Mouse (Mus musculus) neural tube, embryonic 13.5 days (tissue): ENCODE data around the gene Galnt2. TPM values are rescaled to one million over a fixed set of nuclear protein-coding genes. Genes with fewer than 3 reads are reported as not detected.

Experiments used
- ATAC-seq: fragments of 200-750 bp; cut with Nextera tagmentation; 2 replicates; pipeline ENCODE4 v1.8.0; 2017; ENCODE audit warnings: low read depth, mild to moderate bottlenecking, moderate TSS enrichment, moderate library complexity
- H3K27ac ChIP-seq: fragments of 300-500 bp; sonication (generic); replicated peaks from 2 replicates; pipeline ENCODE4 v1.5.1; 2015; ENCODE audit warnings: moderate library complexity, mild to moderate bottlenecking, inconsistent platforms
- H3K27me3 ChIP-seq: fragments of 300-500 bp; sonication (generic); 2 replicates; pipeline ENCODE4 v1.6.1; 2015; ENCODE audit warnings: mild to moderate bottlenecking, inconsistent platforms
- H3K36me3 ChIP-seq: fragments of 300-500 bp; sonication (generic); 2 replicates; pipeline ENCODE4 v1.6.1; 2015; ENCODE audit warnings: mild to moderate bottlenecking, inconsistent platforms
- H3K4me1 ChIP-seq: fragments of 300-500 bp; sonication (generic); replicated peaks from 2 replicates; pipeline ENCODE4 v1.6.1; 2015; ENCODE audit warnings: inconsistent platforms
- H3K4me2 ChIP-seq: fragments of 300-500 bp; sonication (generic); 2 replicates; pipeline ENCODE4 v1.6.1; 2015; ENCODE audit warnings: inconsistent platforms, mild to moderate bottlenecking, moderate library complexity
- H3K4me3 ChIP-seq: fragments of 300-500 bp; sonication (generic); 2 replicates; pipeline ENCODE4 v1.5.1; 2015; ENCODE audit warnings: mild to moderate bottlenecking, inconsistent platforms
- H3K9ac ChIP-seq: fragments of 300-500 bp; sonication (generic); 2 replicates; pipeline ENCODE4 v1.6.1; 2015; ENCODE audit warnings: moderate library complexity, mild to moderate bottlenecking, inconsistent platforms
- H3K9me3 ChIP-seq: fragments of 300-500 bp; sonication (generic); 2 replicates; pipeline ENCODE4 v1.6.1; 2016; ENCODE audit warnings: inconsistent platforms
- WGBS: fragments of 180-500 bp; shearing (Covaris S2); methylation state at CpG from one replicate; pipeline ENCODE4 v1.1.7; 2015; 5-methylcytosine and 5-hydroxymethylcytosine counted together
- polyA plus RNA-seq: library from polyadenylated mRNA; unstranded; fragments of >200 nt; fragmentation: Nextera tagmentation; extraction: Ambion mirVana; gene quantifications from 2 replicates; pipeline ENCODE4 v1.2.1, GENCODE M21; 2015

The Galnt2 gene
- polyA plus RNA-seq, 1 experiment from 2014 or later: 61.4 TPM

DNA sequence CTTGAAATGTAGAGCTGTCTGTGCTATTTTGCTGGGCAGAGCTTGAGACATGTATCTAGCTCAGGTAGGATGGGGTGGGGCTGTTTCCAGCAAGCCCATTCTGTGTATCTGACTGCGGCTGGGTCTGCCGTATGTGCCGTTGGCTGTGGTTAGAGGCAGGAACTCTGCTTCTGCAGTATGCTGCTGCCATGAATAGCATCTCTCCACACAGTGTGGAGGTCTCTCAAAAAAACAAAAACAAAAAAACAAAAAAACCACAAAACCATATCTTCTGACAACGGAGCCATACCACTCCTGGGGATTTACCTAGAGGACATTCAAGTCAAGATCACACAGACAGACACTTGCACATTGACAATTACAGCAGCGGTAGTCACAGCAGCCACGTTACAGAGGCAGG lies 86.6 kb downstream of the Galnt2 start:
- peaks cover 75% of the 10 kb centered on the region for H3K4me1 ChIP-seq
- 88% methylated on average over 6 of the region's 6 CpGs for WGBS
- no peaks in the 10 kb centered on the region for H3K36me3 ChIP-seq
- H3K9me3 ChIP-seq: no peaks in the 10 kb centered on the region
- ATAC-seq: no peak
- no peak overlapping the region for H3K27ac ChIP-seq
- H3K9ac ChIP-seq: no peak overlapping the region
- H3K4me3 ChIP-seq: no peak overlapping the region
- H3K27me3 ChIP-seq: no peaks in the 10 kb centered on the region
- no peak overlapping the region for H3K4me2 ChIP-seq

DNA sequence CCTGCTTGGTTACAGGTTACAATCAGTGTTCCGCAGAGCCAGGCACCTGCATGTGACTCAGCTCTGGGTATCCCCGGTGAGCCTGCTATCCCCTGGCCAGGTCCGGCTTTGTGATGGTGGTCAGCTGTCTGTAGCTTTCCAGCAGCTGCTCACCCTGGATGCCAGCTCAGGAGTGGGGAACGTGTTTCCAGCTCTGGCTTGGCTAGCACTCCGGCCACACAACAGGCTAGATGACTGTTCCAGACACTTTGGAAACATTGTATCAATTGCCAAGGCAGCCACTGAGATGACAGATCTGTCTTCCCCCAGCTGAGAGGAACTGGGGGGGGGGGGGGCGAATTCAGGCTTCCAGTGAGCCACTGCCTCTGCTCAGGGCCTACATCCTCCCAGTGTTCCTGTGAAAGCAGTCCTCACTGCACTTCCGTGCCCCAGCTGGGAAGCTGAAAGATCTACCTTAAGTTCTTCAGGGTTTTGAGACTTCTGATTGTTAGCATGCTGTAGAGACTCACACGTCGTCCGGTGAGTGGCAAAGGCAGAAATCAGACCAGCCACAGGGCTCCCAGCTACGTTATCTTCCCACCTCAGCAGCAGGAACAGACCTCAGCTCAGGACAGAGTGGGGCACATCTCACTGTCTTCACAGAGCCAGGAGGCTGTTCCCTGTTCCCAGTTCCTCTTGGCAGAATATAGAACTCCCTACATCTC lies 87.6 kb downstream of the Galnt2 start:
- H3K9ac ChIP-seq: no peak overlapping the region
- WGBS: 76% methylated on average over 11 of the region's 11 CpGs
- H3K27ac ChIP-seq: no peak overlapping the region
- no peak overlapping the region for H3K4me3 ChIP-seq
- H3K4me1 ChIP-seq: peaks cover 78% of the 10 kb centered on the region
- ATAC-seq: no peak
- H3K9me3 ChIP-seq: no peaks in the 10 kb centered on the region
- no peaks in the 10 kb centered on the region for H3K27me3 ChIP-seq
- H3K4me2 ChIP-seq: no peak overlapping the region
- peaks cover 5% of the 10 kb centered on the region for H3K36me3 ChIP-seq

DNA sequence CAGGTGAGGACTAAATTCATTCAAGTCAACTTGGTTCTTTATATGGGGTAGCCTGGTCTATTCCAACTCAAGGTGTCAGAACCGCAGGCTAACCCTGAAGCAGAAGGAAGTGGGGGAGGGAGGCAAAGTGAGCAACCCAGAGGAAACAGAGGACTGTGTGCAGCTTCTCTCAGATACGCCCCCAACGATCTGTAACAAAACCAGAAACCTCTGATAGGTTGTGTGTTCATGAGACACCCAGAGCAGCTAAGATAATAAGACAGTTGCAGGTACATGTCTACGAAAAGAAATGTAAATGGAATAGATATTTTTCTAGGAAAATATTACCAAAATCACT lies 88.1 kb downstream of the Galnt2 start:
- Histone ChIP-seq H3K9ac (no peak overlapping the region), H3K4me1 (peaks cover 76% of the 10 kb centered on the region), H3K36me3 (peaks cover 10% of the 10 kb centered on the region), H3K4me2 (no peak overlapping the region), H3K27ac (no peak overlapping the region), H3K27me3 (no peaks in the 10 kb centered on the region), H3K4me3 (no peak overlapping the region), H3K9me3 (no peaks in the 10 kb centered on the region)
- 92% methylated on average over 4 of the region's 4 CpGs for WGBS
- ATAC-seq: no peak

DNA sequence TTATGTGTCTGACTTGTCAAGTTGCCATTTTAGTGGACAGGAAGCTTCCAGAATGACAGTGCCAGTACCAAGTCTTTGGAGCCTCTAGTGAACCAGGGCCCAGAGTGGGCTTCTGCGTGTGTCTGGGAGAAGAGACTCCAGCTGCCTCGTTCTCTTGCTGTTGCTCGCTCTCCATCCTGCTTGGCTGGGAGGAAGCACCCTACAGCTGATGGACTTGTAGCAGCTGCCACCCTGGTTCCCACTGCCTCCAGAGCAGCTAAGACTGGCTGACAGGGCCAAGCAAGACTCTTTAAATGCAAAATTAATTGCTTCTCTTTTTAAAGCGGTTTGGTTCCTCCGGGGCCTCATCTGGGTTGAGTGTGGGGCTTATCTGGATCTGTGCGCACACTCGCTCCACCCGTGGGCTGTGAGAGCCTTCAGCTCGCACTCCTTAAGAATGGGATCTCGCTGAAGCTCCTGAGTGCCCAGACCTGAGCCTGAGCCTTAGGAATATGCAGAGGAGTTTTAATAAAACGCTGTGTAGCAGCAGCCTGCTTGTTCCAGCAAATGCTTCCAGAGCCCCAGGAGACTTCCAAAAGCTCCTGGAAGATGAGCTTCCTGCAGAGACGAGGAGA lies 90.1 kb downstream of the Galnt2 start:
- H3K4me2 ChIP-seq: no peak overlapping the region
- peak; percentile 44; the same call in 1 of the 2 replicates for ATAC-seq
- peaks cover 55% of the 10 kb centered on the region for H3K4me1 ChIP-seq
- H3K36me3 ChIP-seq: peaks cover 29% of the 10 kb centered on the region
- H3K27ac ChIP-seq: peak overlapping the region; percentile 71
- no peaks in the 10 kb centered on the region for H3K27me3 ChIP-seq
- no peaks in the 10 kb centered on the region for H3K9me3 ChIP-seq
- WGBS: 31% methylated on average over 12 of the region's 12 CpGs
- peak overlapping the region; percentile 6; the same call in 1 of the 2 replicates for H3K9ac ChIP-seq
- H3K4me3 ChIP-seq: no peak overlapping the region

DNA sequence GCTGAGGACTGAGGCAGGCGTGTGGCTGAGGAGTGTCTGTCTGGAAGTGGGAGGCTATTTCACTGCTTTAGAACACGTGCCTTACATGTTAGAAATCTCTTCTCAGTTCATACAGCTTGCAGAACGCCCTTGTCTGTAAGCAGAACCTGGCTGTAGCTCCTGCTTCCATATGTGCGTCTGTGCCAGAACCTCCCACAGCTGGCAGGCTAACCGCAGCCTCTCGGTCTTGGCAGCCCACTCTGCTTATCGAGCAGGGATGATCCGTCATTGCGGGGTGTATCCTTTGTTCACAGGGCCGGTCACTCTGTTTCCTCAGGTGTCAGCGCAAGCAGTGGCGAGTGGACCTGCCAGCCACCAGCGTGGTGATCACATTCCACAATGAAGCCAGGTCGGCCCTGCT lies 92.2 kb downstream of the Galnt2 start:
- H3K27me3 ChIP-seq: no peaks in the 10 kb centered on the region
- 96% methylated on average over 14 of the region's 14 CpGs for WGBS
- H3K9ac ChIP-seq: no peak overlapping the region
- peaks cover 47% of the 10 kb centered on the region for H3K36me3 ChIP-seq
- no peak overlapping the region for H3K4me3 ChIP-seq
- no peak for ATAC-seq
- no peaks in the 10 kb centered on the region for H3K9me3 ChIP-seq
- H3K27ac ChIP-seq: no peak overlapping the region
- H3K4me2 ChIP-seq: no peak overlapping the region
- peaks cover 35% of the 10 kb centered on the region for H3K4me1 ChIP-seq

DNA sequence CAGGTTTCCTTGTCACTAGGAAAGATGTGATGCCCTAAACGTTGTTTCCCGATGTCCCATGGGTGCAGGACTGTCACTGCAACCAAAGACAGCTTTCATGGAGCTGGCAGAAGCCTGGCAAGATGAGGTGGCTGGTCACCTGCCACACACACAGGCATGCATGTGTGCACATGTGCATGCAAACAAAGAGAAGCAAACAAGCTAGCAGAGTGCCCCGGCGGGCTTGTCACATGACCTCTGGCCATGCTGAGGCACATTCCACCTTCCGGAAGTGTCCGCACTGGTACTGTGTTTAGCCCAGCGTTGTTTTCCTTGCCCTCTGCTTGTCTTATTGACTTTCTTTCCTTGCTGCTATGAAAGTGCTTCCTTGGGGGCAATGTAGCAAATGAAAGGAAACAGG lies 97.1 kb downstream of the Galnt2 start:
- 86% methylated on average over 7 of the region's 7 CpGs for WGBS
- H3K27ac ChIP-seq: no peak overlapping the region

DNA sequence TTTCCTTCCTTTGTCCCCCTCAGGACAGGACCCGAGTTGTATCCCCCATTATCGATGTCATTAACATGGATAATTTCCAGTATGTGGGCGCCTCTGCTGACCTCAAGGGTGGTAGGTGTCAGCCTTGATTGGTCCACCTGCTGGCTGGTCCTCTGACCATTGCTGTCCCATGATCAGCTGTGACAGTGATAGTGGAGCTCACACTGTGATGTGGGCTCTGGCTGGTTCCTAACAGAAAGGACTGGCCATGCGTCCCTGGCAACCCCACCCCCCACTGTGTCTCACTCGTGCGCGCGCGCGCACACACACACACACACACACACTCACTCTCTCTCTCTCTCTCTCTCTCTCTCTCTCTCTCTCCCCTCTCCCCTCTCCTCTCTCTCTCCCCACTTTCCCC lies 98.5 kb downstream of the Galnt2 start:
- no peak overlapping the region for H3K9ac ChIP-seq
- ATAC-seq: no peak
- H3K4me2 ChIP-seq: no peak overlapping the region
- H3K4me3 ChIP-seq: no peak overlapping the region
- peaks cover 84% of the 10 kb centered on the region for H3K36me3 ChIP-seq
- no peaks in the 10 kb centered on the region for H3K27me3 ChIP-seq
- no peak overlapping the region for H3K27ac ChIP-seq
- peaks cover 7% of the 10 kb centered on the region for H3K4me1 ChIP-seq
- 56% methylated on average over 10 of the region's 10 CpGs for WGBS
- no peaks in the 10 kb centered on the region for H3K9me3 ChIP-seq

More for the DNA sequence above, 97.1 kb downstream of the Galnt2 start:
- H3K4me2 ChIP-seq: no peak overlapping the region
- peaks cover 7% of the 10 kb centered on the region for H3K4me1 ChIP-seq
- no peak for ATAC-seq
- no peaks in the 10 kb centered on the region for H3K9me3 ChIP-seq
- H3K36me3 ChIP-seq: peaks cover 84% of the 10 kb centered on the region
- no peak overlapping the region for H3K9ac ChIP-seq
- H3K4me3 ChIP-seq: no peak overlapping the region
- H3K27me3 ChIP-seq: no peaks in the 10 kb centered on the region

DNA sequence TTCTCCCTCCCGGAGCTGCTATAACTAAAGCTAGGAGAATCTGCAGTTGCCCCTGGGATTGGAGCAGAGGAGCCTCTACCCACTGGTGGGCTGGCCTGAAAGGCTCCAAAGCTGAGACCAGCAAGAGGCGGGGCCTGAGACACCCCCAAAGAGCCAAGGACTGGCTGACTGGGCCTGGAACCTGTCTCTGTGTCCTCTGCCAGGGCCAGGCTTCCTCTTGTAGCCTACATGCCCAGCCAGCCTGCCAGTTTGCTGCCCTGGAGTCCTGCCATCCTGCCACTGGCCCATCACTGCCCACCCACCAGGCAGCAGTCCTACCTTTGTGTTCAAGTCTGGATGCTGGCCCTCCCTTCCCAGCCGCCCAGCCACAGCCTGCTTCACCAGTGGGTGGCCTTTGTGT lies 99.2 kb downstream of the Galnt2 start:
- no peaks in the 10 kb centered on the region for H3K27me3 ChIP-seq
- peak overlapping the region; percentile 52 for H3K27ac ChIP-seq
- 56% methylated on average over 2 of the region's 3 CpGs for WGBS
- H3K4me1 ChIP-seq: peaks cover 7% of the 10 kb centered on the region
- no peak overlapping the region for H3K4me2 ChIP-seq
- no peaks in the 10 kb centered on the region for H3K9me3 ChIP-seq
- ATAC-seq: peak; percentile 75
- no peak overlapping the region for H3K9ac ChIP-seq
- H3K4me3 ChIP-seq: no peak overlapping the region
- H3K36me3 ChIP-seq: peaks cover 85% of the 10 kb centered on the region

DNA sequence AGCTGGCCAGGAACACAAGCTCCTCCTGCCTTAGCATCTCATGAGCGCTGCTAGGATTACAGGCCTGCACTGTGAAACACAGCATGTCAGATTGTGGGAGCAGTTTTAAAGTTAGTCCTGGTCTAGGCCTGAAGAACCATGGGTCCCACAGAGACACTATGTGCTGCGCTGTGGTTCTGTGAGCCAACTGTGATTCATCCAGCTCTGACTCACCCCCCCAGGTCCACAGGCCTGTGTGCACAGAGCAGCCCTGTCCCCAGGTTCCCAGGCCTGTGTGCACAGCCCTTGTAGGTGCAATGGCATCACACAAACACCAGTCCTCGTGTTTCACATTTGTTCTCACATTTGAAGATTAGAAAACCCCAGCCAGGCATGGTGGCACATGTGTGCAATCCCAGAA lies 99.9 kb downstream of the Galnt2 start:
- no peak overlapping the region for H3K4me2 ChIP-seq
- H3K9me3 ChIP-seq: no peaks in the 10 kb centered on the region
- H3K4me1 ChIP-seq: peaks cover 7% of the 10 kb centered on the region
- H3K27ac ChIP-seq: peak overlapping the region; percentile 52; the same call in 1 of the 2 replicates
- WGBS: 93% methylated on average over 3 of the region's 3 CpGs
- no peak overlapping the region for H3K9ac ChIP-seq
- peaks cover 86% of the 10 kb centered on the region for H3K36me3 ChIP-seq
- H3K4me3 ChIP-seq: no peak overlapping the region
- ATAC-seq: no peak
- no peaks in the 10 kb centered on the region for H3K27me3 ChIP-seq

DNA sequence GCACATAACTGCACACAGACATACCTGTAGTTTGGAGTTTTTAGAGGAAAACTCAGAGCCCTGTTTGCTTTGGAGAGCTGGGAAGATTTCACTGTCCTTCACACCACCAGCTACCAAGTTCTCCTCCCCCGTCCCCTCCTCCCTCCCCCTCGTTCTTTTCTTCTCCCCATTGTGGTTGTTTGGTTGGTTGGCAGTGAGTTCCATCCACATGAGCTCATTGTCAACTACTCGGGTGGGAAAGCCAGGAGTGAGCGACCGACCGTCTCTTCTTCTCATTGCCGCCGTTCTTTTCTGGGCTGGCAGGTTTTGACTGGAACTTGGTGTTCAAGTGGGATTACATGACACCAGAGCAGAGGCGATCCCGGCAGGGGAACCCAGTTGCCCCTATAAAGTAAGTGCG lies 100.5 kb downstream of the Galnt2 start:
- H3K4me1 ChIP-seq: peaks cover 7% of the 10 kb centered on the region
- H3K36me3 ChIP-seq: peaks cover 87% of the 10 kb centered on the region
- H3K27ac ChIP-seq: no peak overlapping the region
- no peaks in the 10 kb centered on the region for H3K9me3 ChIP-seq
- H3K4me3 ChIP-seq: no peak overlapping the region
- H3K9ac ChIP-seq: no peak overlapping the region
- WGBS: 80% methylated on average over 11 of the region's 11 CpGs
- no peak overlapping the region for H3K4me2 ChIP-seq
- H3K27me3 ChIP-seq: no peaks in the 10 kb centered on the region
- ATAC-seq: no peak

DNA sequence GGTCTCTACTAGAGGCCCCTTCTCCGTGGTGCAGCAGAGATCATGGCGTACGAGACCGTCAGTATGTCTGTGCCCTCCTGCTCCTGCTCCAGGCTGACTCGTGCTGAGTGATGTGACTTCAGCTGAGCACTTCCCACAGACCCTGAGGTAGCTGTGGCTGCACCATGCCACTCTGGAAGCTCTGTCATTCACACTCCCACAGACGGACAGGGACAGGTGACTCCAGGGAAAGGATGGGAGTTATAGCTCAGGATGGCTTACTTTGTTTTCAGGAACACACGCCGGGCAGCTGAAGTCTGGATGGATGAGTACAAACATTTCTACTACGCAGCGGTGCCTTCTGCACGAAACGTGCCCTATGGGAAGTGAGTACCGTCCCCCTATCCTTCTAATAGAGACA lies 105.1 kb downstream of the Galnt2 start:
- Histone ChIP-seq H3K27ac (no peak overlapping the region), H3K9me3 (no peaks in the 10 kb centered on the region), H3K4me3 (no peak overlapping the region), H3K36me3 (peaks cover 95% of the 10 kb centered on the region), H3K4me2 (no peak overlapping the region), H3K27me3 (no peaks in the 10 kb centered on the region), H3K4me1 (peaks cover 14% of the 10 kb centered on the region), H3K9ac (no peak overlapping the region)
- no peak for ATAC-seq
- WGBS: 95% methylated on average over 13 of the region's 13 CpGs

DNA sequence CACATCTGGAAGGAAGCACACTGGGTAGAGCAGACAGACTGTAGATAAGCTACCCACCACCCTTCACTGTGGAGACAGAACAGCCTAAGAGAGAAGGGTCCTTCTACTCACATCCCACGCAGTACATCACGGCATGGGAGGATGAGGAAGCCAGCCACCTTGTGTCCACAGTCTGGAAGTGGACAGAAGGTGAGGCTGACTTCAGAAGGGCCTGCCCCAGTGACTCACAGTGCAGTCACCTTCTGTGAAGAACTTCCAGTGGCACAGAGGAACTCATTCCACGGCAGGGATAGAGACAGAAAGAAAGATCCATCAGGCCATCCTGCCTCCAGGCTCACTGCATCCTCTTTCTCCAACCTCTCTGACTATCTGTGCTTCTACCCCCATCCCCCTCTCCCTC lies 108.6 kb downstream of the Galnt2 start:
- Histone ChIP-seq H3K27me3 (no peaks in the 10 kb centered on the region), H3K36me3 (peaks cover 96% of the 10 kb centered on the region), H3K27ac (0 out of 2 replicates have a peak overlapping the region, but pooled peaks have one; percentile 13), H3K4me2 (no peak overlapping the region), H3K4me3 (no peak overlapping the region), H3K9me3 (no peaks in the 10 kb centered on the region), H3K4me1 (peaks cover 14% of the 10 kb centered on the region), H3K9ac (no peak overlapping the region)
- ATAC-seq: no peak
- WGBS: 94% methylated on average over 3 of the region's 3 CpGs
